Mouse (Mus musculus) urinary bladder, adult 2 months (tissue): ENCODE data around the gene Acot13. TPM values are rescaled to one million over a fixed set of nuclear protein-coding genes. Genes with fewer than 3 reads are reported as not detected.

Experiments
- DNase-seq: peaks from one replicate; pipeline ENCODE4 v3.0.0; 2022; ENCODE audit warnings: low spot score
- polyA plus RNA-seq: library from polyadenylated mRNA; depleted of rRNA; stranded (reverse); fragments of >200 nt; gene quantifications from 2 replicates; pipeline ENCODE4 v1.2.3, GENCODE M21; 2012

Acot13 gene
- polyA plus RNA-seq, 1 experiment: 97.4 TPM

GRCm38 (mm10) chr13:24830756-24831352 lies 486 bp downstream of the Acot13 start:
- no peak for DNase-seq

DNA sequence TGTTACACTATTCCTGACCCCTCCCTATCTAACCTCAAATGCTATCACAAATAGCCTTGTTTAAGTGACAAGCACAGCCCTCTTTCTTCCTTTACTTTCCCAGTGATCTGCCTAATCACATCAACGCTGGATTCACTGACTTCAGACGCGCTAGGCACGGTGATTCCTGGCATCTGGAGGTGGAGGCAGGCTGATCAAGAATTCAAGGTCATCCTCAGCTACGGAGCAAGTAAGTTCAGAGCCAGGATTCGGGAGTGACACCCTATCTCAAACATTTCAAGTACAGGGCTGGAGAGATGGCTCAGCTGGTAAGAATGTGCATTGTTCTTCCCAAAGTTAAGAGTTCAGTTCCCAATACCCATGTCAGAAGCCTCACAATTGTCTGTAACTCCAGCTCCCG lies 5.2 kb downstream of the Acot13 start:
- DNase-seq: no peak

DNA sequence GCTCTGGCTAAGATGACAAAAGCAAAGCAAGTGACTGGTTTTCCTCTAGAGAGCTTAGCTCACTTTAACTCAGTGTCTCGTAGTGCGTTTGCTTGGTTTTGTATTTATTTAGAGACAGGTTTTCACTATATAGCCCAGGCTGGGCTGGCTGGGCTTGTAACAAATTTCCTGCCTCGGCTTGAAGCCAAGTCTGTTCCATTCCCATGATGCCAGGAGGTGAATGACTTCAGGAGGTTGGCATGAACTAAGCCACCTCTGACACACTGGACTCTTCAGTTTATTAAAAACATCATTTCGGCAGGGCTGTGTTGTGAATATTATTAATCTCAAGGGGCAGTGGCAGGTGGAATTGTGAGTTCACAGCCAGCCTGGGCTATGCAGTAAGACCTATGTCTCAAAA lies 5.8 kb downstream of the Acot13 start:
- DNase-seq: no peak

GRCm38 (mm10) chr13:24824647-24825046 lies 6.7 kb downstream of the Acot13 start:
- DNase-seq: no peak

GRCm38 (mm10) chr13:24822663-24823343 lies 8.5 kb downstream of the Acot13 start:
- DNase-seq: no peak

DNA sequence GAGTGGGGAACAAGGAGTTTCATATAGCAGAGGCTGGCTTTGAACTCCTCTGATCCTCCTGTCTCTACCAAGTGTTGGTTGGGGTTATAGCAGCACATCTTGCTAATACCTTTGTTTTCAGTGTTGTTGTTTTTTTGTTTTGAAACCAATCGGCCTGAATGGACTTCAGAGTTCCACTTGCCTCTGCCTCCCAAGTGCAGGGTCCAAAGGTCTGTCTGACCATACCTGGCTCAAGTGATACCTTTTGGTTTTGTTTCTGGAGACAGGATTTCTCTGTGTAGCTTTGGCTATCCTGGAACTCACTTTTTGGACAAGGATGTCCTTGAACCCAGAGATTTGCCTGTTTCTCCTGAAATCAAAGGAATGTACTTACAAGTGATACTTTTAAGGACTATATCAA lies 11.4 kb downstream of the Acot13 start:
- DNase-seq: no peak

GRCm38 (mm10) chr13:24816125-24817092 lies 14.9 kb downstream of the Acot13 start:
- DNase-seq: no peak

DNA sequence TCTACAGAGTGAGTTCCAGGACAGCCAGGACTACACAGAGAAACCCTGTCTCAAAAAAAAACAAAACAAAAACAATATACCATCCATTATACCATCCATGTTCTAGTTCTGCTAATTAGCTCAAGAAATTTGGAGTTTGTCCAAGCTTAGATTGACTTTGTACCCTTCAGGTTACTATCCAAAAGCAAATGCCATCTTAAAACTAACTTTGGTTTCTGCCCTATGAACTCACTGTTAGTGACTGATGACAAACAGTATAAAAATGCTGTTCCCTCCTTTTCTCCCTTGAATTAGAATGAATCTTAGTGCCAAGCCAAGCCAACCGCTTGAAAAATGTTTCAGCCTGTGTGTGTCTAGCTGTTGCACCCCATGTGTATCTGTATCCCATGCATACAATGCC lies 16.7 kb downstream of the Acot13 start:
- no peak for DNase-seq

DNA sequence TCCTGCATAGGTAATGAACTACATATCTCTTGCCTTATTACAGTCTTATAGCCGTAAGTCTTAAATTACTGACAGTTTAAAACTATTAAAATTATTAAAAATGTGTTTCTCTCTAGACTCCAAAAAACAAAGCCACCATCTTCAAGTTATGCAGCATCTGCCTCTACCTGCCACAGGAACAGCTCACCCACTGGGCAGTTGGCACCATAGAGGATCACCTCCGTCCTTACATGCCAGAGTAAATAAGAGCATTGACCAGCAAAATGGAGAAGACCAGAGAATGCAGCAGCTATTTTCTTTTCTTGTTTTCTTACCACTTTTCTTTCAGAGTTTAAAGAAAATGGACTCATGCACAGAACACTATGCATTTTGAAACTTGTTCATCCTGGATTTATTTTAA lies 18.8 kb downstream of the Acot13 start:
- DNase-seq: no peak

- DNase-seq: no peak
Observed at GRCm38 (mm10) chr13:24806079-24806478, 25.3 kb downstream of the Acot13 start.

GRCm38 (mm10) chr13:24803196-24803595 lies 28.1 kb downstream of the Acot13 start:
- DNase-seq: no peak

GRCm38 (mm10) chr13:24802131-24802691 lies 29.1 kb downstream of the Acot13 start:
- no peak for DNase-seq

DNA sequence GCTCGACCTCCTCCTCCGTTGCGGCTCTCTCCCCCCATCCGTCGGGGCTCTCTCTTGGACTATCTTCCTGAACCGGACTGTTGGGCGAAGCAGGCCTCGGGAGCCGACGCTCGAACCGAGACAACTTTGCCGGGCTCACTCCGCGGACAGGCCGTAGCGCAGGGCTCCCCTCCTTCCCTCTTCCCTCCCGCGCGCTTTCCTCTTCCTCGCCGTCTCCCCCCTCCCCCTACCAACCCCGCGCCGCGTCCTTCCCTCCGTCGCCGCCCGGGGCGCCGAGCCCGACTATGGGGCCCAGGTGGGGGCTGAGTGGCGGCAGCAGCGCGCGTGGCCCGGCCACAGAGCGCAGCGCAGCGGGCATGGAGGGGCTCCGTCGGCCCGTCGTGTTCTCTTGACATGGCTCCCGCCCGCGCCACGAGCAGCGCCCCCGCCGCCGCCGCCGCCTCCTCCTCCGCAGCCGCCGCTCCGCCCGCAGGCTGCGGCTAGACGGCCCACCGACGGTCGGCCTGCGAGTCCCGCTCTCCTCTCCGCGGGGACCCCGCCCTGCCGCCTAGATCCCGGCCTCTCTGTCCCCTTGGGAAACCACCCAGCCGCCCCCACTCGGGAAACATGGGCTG lies 29.9 kb downstream of the Acot13 start, which contains the start of gene BC005537:
BC005537 (plus strand) TSS at position 350 of the 614 bp plus-strand sequence.
- peak; percentile 65 for DNase-seq

DNA sequence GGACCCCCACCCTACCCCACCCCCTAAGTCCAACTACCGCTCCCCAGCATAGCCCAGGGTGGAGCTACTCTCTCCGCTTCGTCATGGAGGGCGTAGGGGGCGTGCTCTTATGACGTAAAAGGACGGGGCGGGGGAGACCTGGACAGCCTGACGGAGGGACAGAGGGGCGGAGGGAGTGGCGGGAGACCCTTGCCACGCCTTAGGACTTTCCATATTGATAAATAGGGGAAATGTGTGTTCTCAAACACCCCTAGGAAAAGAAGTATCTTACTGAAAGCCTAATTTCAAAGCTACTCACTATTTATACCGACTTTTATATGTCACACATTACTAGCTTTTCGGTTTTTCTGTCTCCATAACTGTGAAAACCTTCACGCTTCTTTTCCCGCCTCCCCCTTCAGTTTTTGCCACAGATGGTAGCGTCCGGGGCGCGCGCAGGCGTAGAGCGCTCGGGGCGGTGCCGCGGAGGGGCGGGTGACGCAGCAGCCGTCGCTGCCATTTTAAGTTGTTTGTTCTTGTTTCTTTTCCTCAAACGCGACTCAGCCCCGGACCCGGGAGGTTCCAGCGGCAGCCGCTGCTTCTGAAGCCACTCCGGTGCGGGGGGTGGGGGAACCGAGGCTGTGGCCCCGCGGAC lies 30.5 kb downstream of the Acot13 start:
- peak; percentile 97 for DNase-seq

GRCm38 (mm10) chr13:24799925-24800673 lies 31.2 kb downstream of the Acot13 start:
- peak; percentile 44 for DNase-seq

DNA sequence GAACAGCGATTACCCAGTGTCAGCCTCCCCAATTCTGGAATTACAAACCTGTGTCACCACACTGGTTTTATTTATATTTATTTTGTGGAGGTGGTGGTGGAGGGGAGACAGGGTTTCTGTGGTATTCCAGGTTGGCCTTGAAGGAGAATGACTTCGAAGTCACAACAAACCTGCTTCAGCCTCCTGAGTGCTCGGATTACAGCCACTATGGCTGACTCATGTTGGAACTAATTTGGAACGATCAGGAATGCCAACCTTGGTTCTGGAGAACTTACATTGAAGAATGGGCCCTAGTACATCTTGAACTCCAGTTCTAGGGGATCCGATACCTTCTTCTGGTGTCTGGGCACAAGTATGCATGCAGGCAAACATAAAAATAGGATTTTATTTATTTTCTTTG lies 32.0 kb downstream of the Acot13 start:
- no peak for DNase-seq

- no peak for DNase-seq
Observed at GRCm38 (mm10) chr13:24798686-24799085, 32.7 kb downstream of the Acot13 start.

DNA sequence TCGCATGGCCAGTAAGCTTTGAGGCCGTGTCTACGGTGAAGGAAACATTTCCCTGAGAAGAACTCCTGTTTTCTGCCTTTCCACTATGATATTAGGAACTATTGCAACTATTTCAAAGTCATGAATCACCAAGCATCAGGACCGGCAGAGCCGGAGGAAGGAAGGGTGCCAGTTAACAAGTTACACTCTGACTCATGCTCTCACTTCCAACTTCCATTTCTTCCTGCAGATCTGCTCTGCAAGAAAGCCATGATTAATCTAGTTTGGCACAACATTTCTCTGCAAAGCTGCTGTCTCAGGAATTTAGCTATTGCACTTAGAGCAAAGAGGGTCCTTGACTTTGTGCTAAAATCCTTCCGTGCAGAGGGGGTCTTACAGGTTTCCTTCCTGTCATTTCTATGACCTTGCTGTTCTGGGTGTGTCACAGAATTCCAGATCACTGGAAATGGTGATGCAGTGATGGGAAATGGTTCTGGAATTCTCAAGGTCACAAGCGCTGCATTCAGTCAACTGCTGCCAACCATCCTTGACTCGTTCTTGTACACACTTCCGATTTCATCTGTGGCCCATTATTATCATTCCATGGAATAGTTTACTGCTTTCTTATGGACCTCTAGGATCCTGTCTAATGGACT lies 38.8 kb downstream of the Acot13 start:
- no peak for DNase-seq

GRCm38 (mm10) chr13:24791349-24791748 lies 40.0 kb downstream of the Acot13 start:
- DNase-seq: no peak

DNA sequence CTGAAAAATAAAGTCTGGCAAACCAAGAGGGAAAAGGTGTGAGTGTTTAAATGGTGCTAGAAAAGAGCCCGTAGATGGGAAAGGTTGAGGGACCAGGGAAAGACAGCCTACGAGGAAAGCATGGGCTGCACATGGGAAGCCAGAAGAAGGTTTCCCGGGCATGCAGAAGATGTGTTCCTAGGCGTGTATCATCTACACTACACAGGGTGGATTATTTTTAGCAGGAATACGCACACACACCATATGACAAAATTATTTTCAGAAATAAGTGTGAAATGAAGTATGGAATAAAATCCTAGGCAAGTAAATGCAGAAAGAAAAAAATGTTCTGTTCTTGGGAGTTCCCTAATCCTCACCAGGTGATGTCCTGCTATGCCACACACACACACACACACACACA lies 43.9 kb downstream of the Acot13 start:
- DNase-seq: no peak
